Mouse (Mus musculus) hindbrain, postnatal 0 days (tissue): ENCODE results near the gene Grxcr1. TPM values are rescaled to one million over a fixed set of nuclear protein-coding genes. Genes with fewer than 3 reads are reported as not detected.

Source experiments
- ATAC-seq: fragments of 200-750 bp; cut with Nextera tagmentation; 2 replicates; pipeline ENCODE4 v1.8.0; 2017; ENCODE audit warnings: mild to moderate bottlenecking, moderate TSS enrichment, moderate library complexity
- DNase-seq: peaks from one replicate; pipeline ENCODE4 v3.0.0-alpha.2; 2015; ENCODE audit warnings: low spot score
- H3K27ac ChIP-seq: fragments of 300-500 bp; sonication (generic); 2 replicates; pipeline ENCODE4 v1.5.1; 2014; ENCODE audit warnings: mild to moderate bottlenecking
- H3K27me3 ChIP-seq: fragments of 300-500 bp; sonication (generic); 2 replicates; pipeline ENCODE4 v1.6.1; 2014; ENCODE audit warnings: low read length, mixed read lengths; ENCODE audit not compliant: insufficient read depth
- H3K36me3 ChIP-seq: fragments of 300-500 bp; sonication (generic); 2 replicates; pipeline ENCODE4 v1.6.1; 2014; ENCODE audit warnings: low read length, mixed read lengths; ENCODE audit not compliant: insufficient read depth
- H3K4me1 ChIP-seq: fragments of 300-500 bp; sonication (generic); 2 replicates; pipeline ENCODE4 v1.6.1; 2014; ENCODE audit warnings: antibody characterized with exemption, low read length, mixed read lengths; ENCODE audit not compliant: insufficient read depth
- H3K4me2 ChIP-seq: fragments of 300-500 bp; sonication (generic); 2 replicates; pipeline ENCODE4 v1.6.1; 2014; ENCODE audit warnings: low read depth, mild to moderate bottlenecking, low read length, moderate library complexity, mixed read lengths
- H3K4me3 ChIP-seq: fragments of 300-500 bp; sonication (generic); 2 replicates; pipeline ENCODE4 v1.5.1; 2014; ENCODE audit warnings: low read length
- H3K9ac ChIP-seq: fragments of 300-500 bp; sonication (generic); replicated peaks from 2 replicates; pipeline ENCODE4 v1.6.1; 2014; ENCODE audit warnings: mild to moderate bottlenecking, low read length, moderate library complexity, mixed read lengths
- H3K9me3 ChIP-seq: fragments of 300-500 bp; sonication (generic); 2 replicates; pipeline ENCODE4 v1.6.1; 2016; ENCODE audit warnings: low read length, mixed read lengths
- CTCF ChIP-seq: IDR thresholded peaks from 2 replicates; pipeline ENCODE4 v1.5.1; 2016; ENCODE audit warnings: antibody characterized with exemption, control low read depth, low read depth
- WGBS: fragments of 180-500 bp; shearing (Covaris S2); extraction: QIAGEN DNeasy Blood & Tissue Kit; methylation state at CpG from one replicate; pipeline ENCODE4 v1.1.7; 2014; 5-methylcytosine and 5-hydroxymethylcytosine counted together
- polyA plus RNA-seq: library from polyadenylated mRNA; unstranded; fragments of >200 nt; fragmentation: Nextera tagmentation; extraction: Ambion mirVana; gene quantifications from 2 replicates; pipeline ENCODE4 v1.2.1, GENCODE M21; 2015
- total RNA-seq: library from RNA; depleted of rRNA; stranded (reverse); fragments of >200 nt; gene quantifications from 2 replicates; pipeline ENCODE4 v1.2.3, GENCODE M21; 2014

Grxcr1 gene
- total and polyA plus RNA-seq, 2 experiments from 2014 or later: 0.18 TPM; not detected in 1

DNA sequence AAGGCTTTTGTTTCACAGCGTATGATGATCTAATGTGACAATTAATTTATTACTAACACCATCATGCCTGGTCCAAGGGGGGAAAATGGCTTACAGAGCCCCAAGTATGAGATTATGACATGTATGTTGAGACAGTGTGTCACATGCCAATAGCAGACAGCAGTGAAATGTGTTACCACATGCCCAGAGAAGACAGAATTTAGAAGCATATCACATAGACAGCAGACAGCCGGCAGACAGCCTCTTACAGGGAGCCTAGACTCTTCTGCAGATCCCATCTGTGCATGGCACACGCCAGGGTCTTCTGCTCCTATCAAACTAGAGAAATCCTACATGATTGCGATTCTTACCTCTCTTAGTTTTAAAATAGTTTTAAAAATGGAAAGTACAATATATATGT, 40.2 kb downstream of the Grxcr1 start:
- Histone ChIP-seq H3K9me3 (no peaks in the 10 kb centered on the region), H3K4me3 (no peak overlapping the region), H3K27ac (no peak overlapping the region), H3K27me3 (no peaks in the 10 kb centered on the region), H3K9ac (no peak overlapping the region), H3K4me2 (no peak overlapping the region), H3K4me1 (no peaks in the 10 kb centered on the region), H3K36me3 (no peaks in the 10 kb centered on the region)
- no peak for ATAC-seq
- no peak for DNase-seq
- 81% methylated on average over 4 of the region's 4 CpGs for WGBS
- TF ChIP-seq CTCF: no peak

- 69% methylated on average over 7 of the region's 7 CpGs for WGBS
- no peaks in the 10 kb centered on the region for H3K27me3 ChIP-seq
- DNase-seq (no peak), ATAC-seq (peak; percentile 40; the same call in 1 of the 2 replicates)
- no peaks in the 10 kb centered on the region for H3K4me1 ChIP-seq
- H3K4me3 ChIP-seq: no peak overlapping the region
- no peak overlapping the region for H3K9ac ChIP-seq
- no peak for TF ChIP-seq CTCF
- H3K9me3 ChIP-seq: no peaks in the 10 kb centered on the region
- no peak overlapping the region for H3K4me2 ChIP-seq
- no peak overlapping the region; the same call in 1 of the 2 replicates for H3K27ac ChIP-seq
- no peaks in the 10 kb centered on the region for H3K36me3 ChIP-seq
These were observed 55.0 kb downstream of the Grxcr1 start for GRCm38 (mm10) chr5:68086535-68087098.

- DNase-seq (no peak), ATAC-seq (no peak; the same call in 1 of the 2 replicates)
- no peak overlapping the region; the same call in 1 of the 2 replicates for H3K27ac ChIP-seq
- no peak overlapping the region for H3K4me3 ChIP-seq
- H3K9ac ChIP-seq: no peak overlapping the region
- no peaks in the 10 kb centered on the region for H3K9me3 ChIP-seq
- no peaks in the 10 kb centered on the region for H3K4me1 ChIP-seq
- no peaks in the 10 kb centered on the region for H3K36me3 ChIP-seq
- no peak for TF ChIP-seq CTCF
- no peaks in the 10 kb centered on the region for H3K27me3 ChIP-seq
- 69% methylated on average over 3 of the region's 3 CpGs for WGBS
- no peak overlapping the region for H3K4me2 ChIP-seq
These were observed 55.5 kb downstream of the Grxcr1 start for GRCm38 (mm10) chr5:68087174-68087573.

GRCm38 (mm10) chr5:68093085-68093484, 61.5 kb downstream of the Grxcr1 start:
- no peak overlapping the region for H3K27ac ChIP-seq
- ATAC-seq: no peak
- TF ChIP-seq CTCF: no peak

DNA sequence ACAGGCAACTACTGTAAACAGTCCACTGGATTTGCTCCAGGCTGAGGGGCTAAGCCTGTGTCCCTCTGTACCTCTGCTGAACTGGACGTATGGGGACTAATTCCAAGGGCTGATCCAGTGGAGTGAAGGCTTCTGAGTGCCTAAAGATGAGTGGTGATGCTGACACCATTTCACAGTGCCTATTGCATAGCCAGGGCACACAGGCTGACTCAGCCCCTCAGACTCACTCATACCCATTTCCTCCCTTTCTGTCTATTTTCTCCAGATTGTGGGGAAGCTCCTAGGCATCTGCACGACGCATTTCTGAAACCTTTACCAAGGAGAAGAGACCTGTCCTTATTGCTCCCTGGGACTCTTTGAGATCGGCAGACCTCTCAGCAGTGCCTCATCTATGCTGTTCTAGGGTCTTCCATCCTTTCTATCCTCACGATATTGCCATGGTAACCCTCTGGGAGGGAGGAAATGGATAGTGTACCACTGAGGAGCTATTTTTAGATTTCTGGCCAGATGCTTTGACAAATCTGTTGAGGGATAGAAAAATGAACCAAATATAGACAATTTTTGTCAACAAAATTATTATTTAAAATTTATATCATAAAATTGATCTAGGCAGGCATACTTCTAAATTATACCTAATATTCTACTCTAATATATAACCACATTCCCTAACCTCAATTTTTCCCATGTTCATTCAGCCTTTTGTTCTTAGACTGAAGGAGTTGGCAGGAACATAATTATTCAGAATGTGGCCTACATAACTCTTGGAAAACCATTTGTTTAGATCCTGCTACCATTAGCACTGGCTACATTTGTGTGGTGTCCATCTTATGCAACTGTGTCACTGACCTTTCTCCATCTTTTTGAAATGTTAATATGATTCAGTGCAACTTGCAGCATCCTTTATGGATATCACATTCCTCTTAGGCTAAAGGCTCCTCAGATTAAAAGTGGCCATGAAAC, 66.3 kb downstream of the Grxcr1 start:
- Histone ChIP-seq H3K4me2 (no peak overlapping the region), H3K4me1 (peaks cover 7% of the 10 kb centered on the region; the same call in 1 of the 2 replicates), H3K27me3 (no peaks in the 10 kb centered on the region), H3K9ac (no peak overlapping the region), H3K27ac (peak overlapping the region; percentile 32; the same call in 1 of the 2 replicates), H3K9me3 (no peaks in the 10 kb centered on the region), H3K4me3 (no peak overlapping the region), H3K36me3 (no peaks in the 10 kb centered on the region)
- no peak for TF ChIP-seq CTCF
- 53% methylated on average over 5 of the region's 5 CpGs for WGBS
- DNase-seq (peak; percentile 63), ATAC-seq (peak; percentile 88)

More at GRCm38 (mm10) chr5:68093085-68093484, 61.5 kb downstream of the Grxcr1 start:
- 55% methylated on average over 2 of the region's 2 CpGs for WGBS
- H3K4me1 ChIP-seq: peaks cover 5% of the 10 kb centered on the region; the same call in 1 of the 2 replicates
- H3K27me3 ChIP-seq: no peaks in the 10 kb centered on the region
- no peak for DNase-seq
- H3K9me3 ChIP-seq: no peaks in the 10 kb centered on the region
- no peak overlapping the region for H3K4me2 ChIP-seq
- H3K36me3 ChIP-seq: no peaks in the 10 kb centered on the region
- no peak overlapping the region for H3K4me3 ChIP-seq
- H3K9ac ChIP-seq: no peak overlapping the region

DNA sequence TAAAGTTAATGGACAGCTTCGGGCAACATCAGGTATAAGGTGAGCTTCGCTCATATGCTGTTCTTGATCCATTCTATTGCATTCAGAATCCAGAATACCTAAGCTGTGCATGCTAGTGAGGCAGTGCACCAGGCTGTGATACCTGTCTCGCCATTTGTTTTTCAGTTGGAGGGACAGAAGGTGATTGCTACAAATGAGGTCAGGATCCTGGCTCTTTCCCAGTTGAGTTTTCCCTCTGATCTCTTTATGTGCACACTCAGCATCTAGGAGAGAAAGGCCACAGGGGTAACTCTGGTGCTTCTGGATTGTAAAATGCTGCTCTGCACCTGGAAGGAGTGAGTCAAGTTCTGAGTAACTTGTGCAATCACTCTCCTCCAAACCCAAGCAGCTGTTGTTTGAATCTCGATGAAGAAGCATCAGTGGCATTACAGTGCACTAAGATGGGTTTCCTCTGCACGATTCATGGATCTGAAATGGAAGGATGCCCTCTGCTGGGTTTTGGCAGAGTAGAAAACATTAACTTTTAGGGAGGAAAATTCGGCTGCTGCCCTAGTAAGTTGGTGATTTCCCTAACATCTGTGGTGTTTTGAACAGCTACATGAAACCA, 80.9 kb downstream of the Grxcr1 start:
- Histone ChIP-seq H3K4me1 (no peaks in the 10 kb centered on the region), H3K36me3 (no peaks in the 10 kb centered on the region), H3K9me3 (no peaks in the 10 kb centered on the region), H3K9ac (no peak overlapping the region), H3K4me2 (no peak overlapping the region), H3K4me3 (no peak overlapping the region), H3K27me3 (no peaks in the 10 kb centered on the region), H3K27ac (no peak overlapping the region)
- peak; percentile 77 for TF ChIP-seq CTCF
- ATAC-seq: peak; percentile 59; the same call in 1 of the 2 replicates
- DNase-seq: peak; percentile 83
- 56% methylated on average over 6 of the region's 6 CpGs for WGBS
